Mouse (Mus musculus) stomach, postnatal 0 days (tissue): ENCODE measurements around the gene Entpd8.

ENCODE experiments used
- CTCF ChIP-seq: IDR thresholded peaks from 2 replicates; pipeline ENCODE4 v1.5.1; 2016; ENCODE audit warnings: antibody characterized with exemption, low read depth, mild to moderate bottlenecking, moderate library complexity
- EP300 ChIP-seq: optimal IDR thresholded peaks from 2 replicates; pipeline ENCODE3; 2016; ENCODE audit warnings: antibody characterized with exemption

DNA sequence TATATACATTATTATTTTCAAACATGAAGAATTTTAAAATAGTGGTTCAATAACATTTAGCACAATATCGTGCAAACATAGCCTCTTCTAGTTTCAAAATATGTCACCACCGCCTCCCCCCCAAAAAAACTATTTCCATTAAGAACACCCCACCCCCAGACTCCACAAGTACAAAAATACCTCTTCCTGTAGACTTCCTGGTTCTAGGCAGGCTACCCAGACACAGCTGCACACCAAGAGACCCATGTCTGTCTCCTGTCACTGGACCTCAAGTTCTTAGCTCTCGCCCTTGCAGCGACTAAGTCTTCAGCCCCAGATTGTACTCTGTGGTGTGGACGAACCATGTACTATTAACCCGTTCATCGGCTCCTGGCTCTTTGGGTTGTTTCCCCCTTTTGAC lies 40.9 kb downstream of the Entpd8 start:
- no peak for TF ChIP-seq CTCF
- TF ChIP-seq EP300, result no peak
